Mouse (Mus musculus) liver, embryonic 15.5 days (tissue): ENCODE results near the gene Tpm4. TPM values are rescaled to one million over a fixed set of nuclear protein-coding genes. Genes with fewer than 3 reads are reported as not detected.

Source experiments
- ATAC-seq: fragments of 200-750 bp; cut with Nextera tagmentation; 2 replicates; pipeline ENCODE4 v1.8.0; 2017; ENCODE audit warnings: moderate number of reproducible peaks, mild to moderate bottlenecking, moderate library complexity; ENCODE audit not compliant: insufficient read depth
- H3K27ac ChIP-seq: fragments of 300-500 bp; sonication (generic); replicated peaks from 2 replicates; pipeline ENCODE4 v1.5.1; 2015; ENCODE audit warnings: mild to moderate bottlenecking, inconsistent platforms
- H3K27me3 ChIP-seq: fragments of 300-500 bp; sonication (generic); 2 replicates; pipeline ENCODE4 v1.6.1; 2015; ENCODE audit warnings: mild to moderate bottlenecking, inconsistent platforms
- H3K36me3 ChIP-seq: fragments of 300-500 bp; sonication (generic); replicated peaks from 2 replicates; pipeline ENCODE4 v1.6.1; 2015; ENCODE audit warnings: moderate library complexity, mild to moderate bottlenecking, inconsistent platforms
- H3K4me1 ChIP-seq: fragments of 300-500 bp; sonication (generic); replicated peaks from 2 replicates; pipeline ENCODE4 v1.6.1; 2015; ENCODE audit warnings: inconsistent platforms
- H3K4me2 ChIP-seq: fragments of 300-500 bp; sonication (generic); 2 replicates; pipeline ENCODE4 v1.6.1; 2015; ENCODE audit warnings: moderate library complexity, mild to moderate bottlenecking, inconsistent platforms
- H3K4me3 ChIP-seq: fragments of 300-500 bp; sonication (generic); replicated peaks from 2 replicates; pipeline ENCODE4 v1.5.1; 2015; ENCODE audit warnings: mild to moderate bottlenecking, inconsistent platforms
- H3K9ac ChIP-seq: fragments of 300-500 bp; sonication (generic); 2 replicates; pipeline ENCODE4 v1.6.1; 2015; ENCODE audit warnings: moderate library complexity, mild to moderate bottlenecking, inconsistent platforms
- H3K9me3 ChIP-seq: fragments of 300-500 bp; sonication (generic); replicated peaks from 2 replicates; pipeline ENCODE4 v1.6.1; 2016; ENCODE audit warnings: inconsistent platforms
- WGBS: fragments of 180-500 bp; shearing (Covaris S2); methylation state at CpG from one replicate; pipeline ENCODE4 v1.1.7; 2015; ENCODE audit warnings: mixed read lengths; ENCODE audit not compliant: insufficient replicate concordance; 5-methylcytosine and 5-hydroxymethylcytosine counted together
- polyA plus RNA-seq: library from polyadenylated mRNA; unstranded; fragments of >200 nt; fragmentation: Nextera tagmentation; extraction: Ambion mirVana; gene quantifications from 2 replicates; pipeline ENCODE4 v1.2.1, GENCODE M21; 2015

The Tpm4 gene
- polyA plus RNA-seq, 1 experiment from 2014 or later: 80.7 TPM

DNA sequence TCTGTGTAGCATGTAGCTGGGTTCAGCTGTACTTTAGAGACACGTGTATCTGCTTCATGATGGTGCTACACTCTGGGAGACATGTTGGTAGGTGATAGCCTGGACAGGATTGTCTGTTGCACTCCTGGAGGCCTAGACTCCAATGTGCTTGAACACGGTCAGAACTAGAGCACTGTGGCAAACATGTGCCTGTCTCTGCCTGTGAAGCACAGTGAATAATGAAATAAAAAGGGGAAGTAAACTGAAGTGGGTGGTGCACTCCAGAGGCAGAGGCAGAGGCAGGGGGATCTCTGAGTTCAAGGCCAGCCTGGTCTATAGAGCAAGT, 55.4 kb downstream of the Tpm4 start:
- WGBS: 52% methylated on average over 2 of the region's 2 CpGs
- Histone ChIP-seq H3K9me3 (no peaks in the 10 kb centered on the region), H3K4me1 (no peaks in the 10 kb centered on the region), H3K4me2 (peak overlapping the region; percentile 8; the same call in 1 of the 2 replicates), H3K36me3 (no peaks in the 10 kb centered on the region), H3K9ac (no peak overlapping the region), H3K27me3 (no peaks in the 10 kb centered on the region), H3K4me3 (no peak overlapping the region), H3K27ac (no peak overlapping the region)
- no peak for ATAC-seq

DNA sequence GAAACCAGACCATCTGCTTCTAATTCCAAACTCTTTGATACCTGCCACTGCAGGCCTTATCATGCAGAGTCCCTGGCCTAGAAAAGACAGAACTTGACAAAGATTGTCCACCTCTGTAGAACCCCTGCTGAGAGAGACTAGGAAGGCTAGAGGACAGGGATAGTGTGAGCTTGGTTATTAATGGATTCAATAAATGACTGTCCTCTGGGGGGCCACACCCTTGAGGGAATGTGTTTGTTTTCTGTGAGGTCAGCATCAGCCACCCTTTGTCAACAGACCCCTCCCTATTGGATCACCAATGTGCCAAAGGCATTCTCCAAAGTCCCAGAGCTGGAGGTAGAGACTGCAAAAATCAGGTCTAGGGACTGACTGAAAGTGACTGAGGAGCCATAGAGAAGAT, 57.3 kb downstream of the Tpm4 start:
- no peak overlapping the region for H3K27ac ChIP-seq
- no peak for ATAC-seq
- no peaks in the 10 kb centered on the region for H3K9me3 ChIP-seq
- H3K27me3 ChIP-seq: no peaks in the 10 kb centered on the region
- no peak overlapping the region for H3K9ac ChIP-seq
- no peaks in the 10 kb centered on the region for H3K36me3 ChIP-seq
- no peaks in the 10 kb centered on the region for H3K4me1 ChIP-seq
- no peak overlapping the region for H3K4me2 ChIP-seq
- H3K4me3 ChIP-seq: no peak overlapping the region

GRCm38 (mm10) chr8:72197997-72198396, 63.2 kb downstream of the Tpm4 start:
- no peak for ATAC-seq
- no peaks in the 10 kb centered on the region for H3K4me1 ChIP-seq
- WGBS: 45% methylated on average over 8 of the region's 8 CpGs
- H3K36me3 ChIP-seq: no peaks in the 10 kb centered on the region
- H3K4me2 ChIP-seq: no peak overlapping the region
- no peak overlapping the region for H3K9ac ChIP-seq
- no peaks in the 10 kb centered on the region; the same call in 1 of the 2 replicates for H3K9me3 ChIP-seq
- H3K4me3 ChIP-seq: no peak overlapping the region
- H3K27ac ChIP-seq: no peak overlapping the region
- H3K27me3 ChIP-seq: no peaks in the 10 kb centered on the region

Other genes starting within 250 kb of the Tpm4 start
- 0.94 and 1.1 TPM in 2 replicates for gene Zfp882, start 226.4 kb upstream of the Tpm4 start, polyA plus RNA-seq
- gene Zfp617, start 226.3 kb upstream of the Tpm4 start, polyA plus RNA-seq: 7.8 and 8.6 TPM in 2 replicates
- 6.5 and 7.7 TPM in 2 replicates for gene Zfp961, start 183.9 kb upstream of the Tpm4 start, polyA plus RNA-seq
- 3.2 and 4.3 TPM in 2 replicates for gene Cyp4f18, start 125.3 kb upstream of the Tpm4 start, polyA plus RNA-seq
- gene Olfr372, start 93.8 kb upstream of the Tpm4 start, polyA plus RNA-seq: not detected in 2 replicates
- gene Olfr373, start 51.8 kb upstream of the Tpm4 start, polyA plus RNA-seq: not detected in 2 replicates
- gene Olfr374, start 27.9 kb upstream of the Tpm4 start, polyA plus RNA-seq: 0.03 and 0.05 TPM in 2 replicates
- 66.4 and 69.7 TPM in 2 replicates for gene Rab8a, start 26.2 kb downstream of the Tpm4 start, polyA plus RNA-seq
- gene Hsh2d, start 54.7 kb downstream of the Tpm4 start, polyA plus RNA-seq: 0.26 and 0.33 TPM in 2 replicates
- gene Cib3, start 77.9 kb downstream of the Tpm4 start, polyA plus RNA-seq: not detected in 2 replicates
- gene Gm11034, start 78.7 kb downstream of the Tpm4 start, polyA plus RNA-seq: not detected in 2 replicates
- 32.2 and 33.9 TPM in 2 replicates for gene Fam32a, start 84.8 kb downstream of the Tpm4 start, polyA plus RNA-seq
- gene Ap1m1, start 105.0 kb downstream of the Tpm4 start, polyA plus RNA-seq: 57.0 and 61.7 TPM in 2 replicates
- gene Gm10282, start 170.3 kb downstream of the Tpm4 start, polyA plus RNA-seq: 4.9 and 7.2 TPM in 2 replicates
- gene Klf2, start 184.1 kb downstream of the Tpm4 start, polyA plus RNA-seq: 2.6 and 3.1 TPM in 2 replicates